Mouse (Mus musculus): ENCODE data around the gene Cpz.
A peak's percentile ranks its signal among the peaks of the same experiment; 100 is the strongest.

Cpz gene

DNA sequence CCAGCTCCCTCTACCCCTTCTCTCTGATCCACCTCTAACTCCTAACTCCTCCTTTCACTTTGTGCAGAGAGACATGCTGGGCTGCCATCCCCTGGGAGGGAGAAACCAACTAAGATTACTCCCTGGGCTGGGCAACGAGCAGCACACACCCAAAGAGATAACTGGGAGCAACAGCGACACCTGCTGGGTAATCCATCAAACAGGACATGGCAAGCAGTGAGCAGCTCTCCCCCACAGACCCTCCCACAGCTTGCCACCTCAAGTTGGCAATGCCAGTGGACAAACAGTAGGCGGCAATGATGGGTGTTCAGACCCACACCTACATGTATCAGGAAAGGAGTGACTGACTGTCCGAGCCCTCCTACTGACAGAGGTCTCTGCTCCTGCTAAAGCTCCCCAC is 4.9 kb upstream of the Cpz start:
- DNase-seq (ENCODE audit: low spot score), result no peak

- DNase-seq (ENCODE audit: low spot score), result no peak
Measured at GRCm38 (mm10) chr5:35524381-35524780, 1.1 kb downstream of the Cpz start.

- DNase-seq (ENCODE audit: low spot score), result peak; percentile 53
Measured at GRCm38 (mm10) chr5:35523735-35524134, 1.8 kb downstream of the Cpz start.

GRCm38 (mm10) chr5:35516781-35517180 is 8.7 kb downstream of the Cpz start:
- DNase-seq (ENCODE audit: low spot score), result no peak

GRCm38 (mm10) chr5:35510589-35510988 is 14.9 kb downstream of the Cpz start:
- DNase-seq (ENCODE audit: low spot score), result no peak

GRCm38 (mm10) chr5:35505016-35505415 is 20.5 kb downstream of the Cpz start:
- DNase-seq (ENCODE audit: low spot score), result no peak

GRCm38 (mm10) chr5:35497344-35497743 is 28.2 kb downstream of the Cpz start:
- DNase-seq (ENCODE audit: low spot score), result no peak

GRCm38 (mm10) chr5:35495989-35496388 is 29.5 kb downstream of the Cpz start:
- no peak for DNase-seq (ENCODE audit: low spot score)

DNA sequence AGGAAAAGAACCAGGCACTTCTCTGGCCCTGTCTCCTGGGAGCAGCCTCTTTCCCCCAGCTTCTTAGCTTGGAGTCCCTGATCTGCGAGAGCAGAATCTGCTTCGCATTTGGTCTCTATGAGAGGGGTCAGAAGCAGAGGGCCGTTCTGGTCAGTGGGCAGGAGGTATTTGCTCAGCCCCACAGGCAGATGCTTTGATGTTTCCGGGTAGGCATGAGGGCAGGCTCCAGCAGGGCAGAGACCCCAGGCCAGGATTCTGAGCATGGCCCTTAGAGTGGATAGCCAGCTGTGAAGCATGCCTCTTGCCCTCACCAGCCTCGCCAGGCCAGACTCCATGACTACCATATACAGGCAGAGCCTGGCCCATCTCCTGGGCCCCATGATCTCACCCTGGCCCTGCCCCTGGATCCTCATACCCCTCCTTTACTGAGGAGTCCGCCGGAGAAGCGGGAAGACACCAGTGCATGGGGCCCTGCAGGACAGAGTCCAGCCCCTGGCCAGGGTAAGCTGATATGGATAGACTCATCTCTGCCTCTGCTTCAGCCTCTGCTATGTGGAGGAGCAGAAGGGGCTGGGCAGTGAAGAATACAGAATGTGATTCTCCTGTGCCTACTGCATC is 30.6 kb downstream of the Cpz start:
- no peak for DNase-seq (ENCODE audit: low spot score)

DNA sequence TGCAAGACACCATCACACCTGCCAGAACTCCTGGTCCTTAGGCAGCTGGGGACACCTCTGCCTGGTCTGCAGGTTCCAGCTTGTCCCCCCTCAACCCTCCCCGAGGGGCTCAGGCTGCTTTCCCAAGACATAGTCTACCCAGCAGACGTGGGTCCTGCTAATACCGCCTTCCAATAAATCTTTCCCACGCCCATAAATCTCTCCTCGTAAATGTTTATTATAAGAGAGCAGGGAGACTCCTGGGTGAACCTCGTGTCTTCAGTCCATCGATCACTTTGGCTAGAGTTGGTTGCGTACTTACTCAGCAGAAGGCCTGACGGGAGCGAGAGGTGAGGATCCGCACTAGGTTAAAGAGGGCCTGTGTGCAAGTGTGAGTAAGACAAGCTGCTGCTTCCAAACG is 31.7 kb downstream of the Cpz start:
- no peak for DNase-seq (ENCODE audit: low spot score)

DNA sequence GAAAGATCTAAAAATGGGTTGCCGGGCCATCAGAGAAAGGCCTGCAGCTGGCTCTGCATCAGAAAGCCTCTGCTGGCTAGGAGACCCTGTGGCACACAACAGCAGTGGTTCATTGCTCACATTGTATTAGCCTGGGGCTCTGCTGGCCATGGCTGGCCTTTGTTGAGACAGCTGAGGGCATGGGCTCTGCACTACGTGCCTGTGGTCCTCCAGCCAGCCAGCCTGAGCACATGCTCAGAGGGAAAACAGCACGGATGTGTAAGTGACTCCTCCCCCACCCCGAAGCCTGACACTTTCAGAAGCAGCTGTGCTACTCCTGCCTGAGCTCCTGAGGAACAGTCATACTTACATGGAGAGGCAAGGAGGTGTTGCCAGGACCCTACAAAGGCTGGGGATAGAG is 46.0 kb downstream of the Cpz start:
- no peak for DNase-seq (ENCODE audit: low spot score)

- DNase-seq (ENCODE audit: low spot score), result no peak
Measured at GRCm38 (mm10) chr5:35475236-35475635, 50.3 kb downstream of the Cpz start.

DNA sequence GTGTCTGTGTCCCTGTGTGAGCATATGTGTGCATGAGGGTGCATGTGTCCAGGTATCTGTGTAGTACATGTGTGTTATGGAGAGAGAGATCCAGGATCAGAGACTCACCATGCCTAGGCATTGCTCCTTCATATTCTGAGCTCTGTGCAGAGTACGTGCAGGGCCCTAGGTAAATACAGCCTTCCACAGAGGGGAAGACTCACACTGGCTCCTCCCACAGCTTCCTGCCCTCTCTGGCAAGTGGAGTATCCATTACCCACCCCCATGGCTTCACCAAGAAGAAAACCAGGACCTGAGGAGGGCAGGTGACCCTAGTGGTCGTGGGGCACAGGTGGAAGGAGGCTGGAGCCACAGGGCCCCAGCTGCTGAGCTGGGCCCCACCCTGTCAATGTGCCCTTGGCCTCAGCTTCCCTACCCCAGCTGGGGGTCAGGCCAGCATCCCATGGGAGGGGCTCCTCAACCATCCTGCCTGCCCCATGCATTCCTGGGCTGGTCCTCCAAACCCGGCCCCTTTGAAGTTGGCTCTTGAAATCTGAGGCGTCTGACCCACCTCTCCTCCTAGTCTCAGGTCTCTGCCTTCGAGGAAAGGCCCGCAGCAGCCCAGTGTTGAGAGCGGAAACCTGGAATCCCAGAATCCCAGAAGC is 54.5 kb downstream of the Cpz start:
- DNase-seq (ENCODE audit: low spot score), result no peak

GRCm38 (mm10) chr5:35465966-35466635 is 59.4 kb downstream of the Cpz start:
- no peak for DNase-seq (ENCODE audit: low spot score)

GRCm38 (mm10) chr5:35462081-35462480 is 63.4 kb downstream of the Cpz start:
- no peak for DNase-seq (ENCODE audit: low spot score)

GRCm38 (mm10) chr5:35459760-35460159 is 65.7 kb downstream of the Cpz start:
- no peak for DNase-seq (ENCODE audit: low spot score)

DNA sequence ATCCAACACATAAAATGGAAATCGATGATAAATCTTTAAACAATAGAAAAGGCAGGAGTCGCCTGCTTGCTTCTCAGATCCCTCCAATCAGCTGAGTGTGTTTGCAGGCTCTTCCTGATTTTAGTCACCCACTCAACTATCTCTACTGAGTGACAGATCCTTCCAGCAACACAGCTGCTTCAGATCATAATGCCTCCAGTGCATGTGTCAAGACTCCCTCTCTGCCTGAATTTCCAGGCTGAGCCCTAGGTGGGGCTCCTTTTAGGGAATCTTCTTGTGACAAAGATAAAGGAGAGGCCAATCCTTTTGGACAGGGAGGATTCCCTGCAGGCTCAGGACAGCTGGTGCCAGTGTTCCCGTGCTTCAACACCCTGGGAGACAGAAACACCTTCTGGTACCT is 67.2 kb downstream of the Cpz start:
- no peak for DNase-seq (ENCODE audit: low spot score)

GRCm38 (mm10) chr5:35457364-35457763 is 68.1 kb downstream of the Cpz start:
- no peak for DNase-seq (ENCODE audit: low spot score)

DNA sequence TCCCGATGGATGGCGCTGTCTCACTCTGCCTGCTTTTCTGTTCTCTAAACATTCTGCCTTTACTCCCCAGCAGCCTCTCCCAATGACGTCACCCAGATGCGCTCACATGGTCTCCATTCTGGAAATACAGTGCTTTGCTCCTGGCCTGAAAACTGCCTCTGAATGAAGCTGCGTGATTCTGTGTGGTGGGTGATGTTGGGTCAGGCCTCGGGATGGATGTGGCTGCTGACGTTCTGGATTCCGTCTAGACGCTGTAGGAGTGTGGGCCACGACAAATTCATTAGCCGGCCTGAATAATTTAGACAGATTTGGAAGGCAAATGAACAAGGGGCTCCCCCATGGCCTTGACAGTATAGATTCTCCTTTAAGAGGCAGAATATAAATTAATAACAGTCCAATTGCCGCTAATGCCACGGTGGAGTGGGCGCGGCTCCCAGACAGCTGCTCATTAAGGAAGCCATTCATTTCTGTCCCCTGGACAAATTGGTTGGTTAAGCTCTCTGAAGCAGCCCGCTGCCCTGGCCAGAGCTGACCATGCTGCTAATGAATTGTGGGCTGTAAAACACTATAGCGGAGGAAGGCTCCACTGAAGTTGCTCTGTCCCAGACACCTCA is 71.2 kb downstream of the Cpz start:
- no peak for DNase-seq (ENCODE audit: low spot score)
